Mouse (Mus musculus): ENCODE data around the gene Cass4. TPM values are rescaled to one million over a fixed set of nuclear protein-coding genes. Genes with fewer than 3 reads are reported as not detected.

Cass4 gene
- polyA plus RNA-seq (2012; ENCODE audit: insufficient read depth, insufficient read length, missing spikeins): 1.8 and 2.2 TPM in 2 replicates

DNA sequence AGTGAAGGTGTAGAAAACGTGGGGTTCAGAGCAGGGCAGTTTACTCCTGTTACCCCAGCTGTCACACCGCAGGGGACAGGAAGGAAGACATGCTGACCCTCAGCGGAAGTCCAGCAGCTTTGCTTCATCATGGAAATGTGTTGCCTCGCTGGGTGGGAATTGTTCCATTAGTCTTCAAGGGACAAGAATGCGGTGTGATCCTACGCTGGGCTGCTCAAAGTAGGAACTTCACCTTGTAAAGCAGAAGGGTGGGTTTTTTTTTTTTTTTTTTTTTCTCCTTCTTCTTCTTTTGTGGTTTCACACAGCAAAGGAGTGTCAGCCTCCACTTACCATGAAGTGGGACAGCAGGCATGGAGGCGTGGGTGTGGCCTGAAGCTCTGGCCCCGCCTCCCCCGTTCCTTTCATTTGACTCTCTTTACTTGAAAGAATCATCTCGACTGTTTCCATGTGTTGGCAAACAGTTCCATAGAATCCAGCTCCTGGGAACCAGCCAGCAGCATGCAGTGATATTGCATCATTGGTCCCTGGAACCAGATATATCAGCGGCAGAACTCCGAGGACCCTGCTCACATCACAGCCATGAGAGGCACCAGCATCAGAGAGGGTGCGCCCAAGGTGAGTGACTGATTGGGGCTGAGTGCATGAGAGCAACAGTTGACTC is at the start of gene Cass4:
Gene Cass4, plus strand, starts transcription at position 404 of the 661 bp plus-strand sequence.
- no peak for TF ChIP-seq POLR2A (IDR thresholded peaks at IDR 0.05; ENCODE audit: borderline replicate concordance, low read depth, low read length)
- no peak for TF ChIP-seq CTCF (IDR thresholded peaks at IDR 0.05; ENCODE audit: low read depth, low read length)
- peak within 1 kb of the TSS; percentile 39 for H3K27ac ChIP-seq (ENCODE audit: insufficient read depth, low read depth, low read length)
- H3K4me3 ChIP-seq (ENCODE audit: insufficient read depth, low read length): peak within 1 kb of the TSS; percentile 48
- H3K4me1 ChIP-seq (ENCODE audit: control insufficient read depth, insufficient read depth, low read length): peaks cover 46% of the 10 kb centered on the region

DNA sequence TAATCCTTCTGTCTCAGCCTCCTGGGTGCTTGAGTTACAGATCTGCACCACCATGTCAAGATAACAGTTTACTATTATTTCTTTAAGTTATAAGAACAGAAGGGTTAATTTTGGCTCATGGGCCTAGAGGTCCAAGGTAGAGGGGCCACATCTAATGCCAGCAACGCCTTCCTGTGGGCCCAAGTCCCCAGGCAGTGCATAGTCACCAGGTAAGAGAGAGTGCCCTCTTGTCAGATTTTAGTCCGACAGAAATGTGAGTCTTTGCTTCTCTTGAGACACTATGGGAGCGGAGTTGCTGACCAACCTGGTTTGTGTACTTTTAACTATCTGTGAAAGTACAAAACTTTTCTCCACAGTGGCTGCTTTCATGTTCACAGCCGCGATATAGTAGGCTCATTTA is 48.9 kb upstream of the Cass4 start:
- Histone ChIP-seq H3K27ac (ENCODE audit: insufficient read depth, low read depth, low read length) (no peak overlapping the region), H3K4me3 (ENCODE audit: insufficient read depth, low read length) (no peak overlapping the region), H3K4me1 (ENCODE audit: control insufficient read depth, insufficient read depth, low read length) (peaks cover 3% of the 10 kb centered on the region; the same call in 1 of the 2 replicates)
- no peak for TF ChIP-seq POLR2A (IDR thresholded peaks at IDR 0.05; ENCODE audit: borderline replicate concordance, low read depth, low read length)
- TF ChIP-seq CTCF (IDR thresholded peaks at IDR 0.05; ENCODE audit: low read depth, low read length): no peak

DNA sequence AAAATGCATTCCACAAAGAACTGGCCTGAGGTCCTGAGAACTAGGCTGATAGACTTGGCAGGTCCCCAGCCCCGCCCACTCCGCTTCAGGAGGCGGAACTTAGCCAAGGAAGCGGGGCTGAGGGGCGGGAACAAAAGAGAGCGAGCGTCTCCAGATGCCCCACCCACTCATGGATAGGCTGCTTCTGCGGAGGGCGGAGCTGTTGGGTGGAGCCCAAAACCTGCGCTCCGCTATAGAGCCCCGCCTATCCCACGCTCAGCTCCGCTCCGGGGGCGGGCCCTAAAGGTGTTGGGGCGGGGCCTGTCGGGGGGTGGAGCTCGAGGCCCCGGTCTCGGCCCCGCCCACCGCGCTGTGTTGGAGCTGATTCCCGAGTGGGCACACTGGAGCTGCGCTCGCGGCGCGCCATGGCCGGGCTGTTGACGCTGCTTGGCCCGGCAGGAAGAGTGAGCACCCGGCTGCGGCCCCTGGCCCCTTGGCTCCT is 48.3 kb upstream of the Cass4 start, which contains the start of gene Fam210b:
Gene Fam210b, plus strand, starts transcription at position 308 of the 481 bp plus-strand sequence.
- peak within 1 kb of the TSS; percentile 94 for H3K4me3 ChIP-seq (ENCODE audit: insufficient read depth, low read length)
- H3K4me1 ChIP-seq (ENCODE audit: control insufficient read depth, insufficient read depth, low read length): peaks cover 3% of the 10 kb centered on the region; the same call in 1 of the 2 replicates
- TF ChIP-seq POLR2A (IDR thresholded peaks at IDR 0.05; ENCODE audit: borderline replicate concordance, low read depth, low read length) (no peak), CTCF (IDR thresholded peaks at IDR 0.05; ENCODE audit: low read depth, low read length) (no peak)
- H3K27ac ChIP-seq (ENCODE audit: insufficient read depth, low read depth, low read length): no peak within 1 kb of the TSS

DNA sequence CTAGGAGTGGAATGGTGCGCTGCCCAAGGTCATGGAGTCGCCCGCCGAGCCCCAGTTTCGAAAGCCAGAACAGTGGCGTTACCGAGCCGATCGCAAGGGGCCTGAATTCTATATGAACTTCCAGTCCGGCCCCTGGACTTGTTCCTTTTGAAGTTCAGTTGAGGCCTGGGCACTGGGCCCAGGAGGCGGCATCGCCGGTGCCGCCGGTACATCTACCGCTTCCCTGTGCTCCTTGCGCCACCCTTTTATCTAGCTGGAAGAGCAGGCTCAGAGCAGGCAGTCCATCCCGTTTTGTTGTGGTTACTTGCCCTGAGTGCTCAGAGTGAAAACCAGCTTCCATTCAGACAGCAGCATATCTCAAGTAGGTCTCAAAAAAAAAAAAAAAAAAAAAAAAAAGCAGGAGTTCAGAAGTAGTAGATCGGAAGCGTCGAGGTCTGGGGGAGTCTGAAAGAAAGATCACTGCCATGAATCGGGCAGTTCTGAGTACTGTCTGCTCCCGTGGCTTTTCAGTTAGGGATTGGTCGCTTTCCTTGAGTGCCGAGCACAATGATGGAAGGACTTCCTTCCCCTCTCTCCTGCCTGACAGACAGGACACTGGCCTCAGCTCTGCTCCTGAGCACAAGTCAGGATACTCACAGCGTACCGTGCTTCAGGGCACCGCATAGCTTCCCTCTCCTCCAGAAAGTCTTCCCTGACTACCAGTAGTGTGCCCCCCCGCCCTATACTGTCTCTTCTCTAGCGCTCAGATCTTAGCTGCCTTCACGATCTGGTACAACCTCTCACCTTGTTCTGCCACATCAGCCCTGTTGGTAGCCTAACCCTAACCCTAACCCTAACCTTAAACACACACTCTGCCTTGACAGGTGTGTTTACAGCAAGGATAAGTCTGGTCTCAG is 47.3 kb upstream of the Cass4 start:
- H3K27ac ChIP-seq (ENCODE audit: insufficient read depth, low read depth, low read length): no peak overlapping the region
- TF ChIP-seq CTCF (IDR thresholded peaks at IDR 0.05; ENCODE audit: low read depth, low read length) (no peak), POLR2A (IDR thresholded peaks at IDR 0.05; ENCODE audit: borderline replicate concordance, low read depth, low read length) (no peak)
- H3K4me3 ChIP-seq (ENCODE audit: insufficient read depth, low read length): peak overlapping the region; percentile 94
- peaks cover 3% of the 10 kb centered on the region; the same call in 1 of the 2 replicates for H3K4me1 ChIP-seq (ENCODE audit: control insufficient read depth, insufficient read depth, low read length)

DNA sequence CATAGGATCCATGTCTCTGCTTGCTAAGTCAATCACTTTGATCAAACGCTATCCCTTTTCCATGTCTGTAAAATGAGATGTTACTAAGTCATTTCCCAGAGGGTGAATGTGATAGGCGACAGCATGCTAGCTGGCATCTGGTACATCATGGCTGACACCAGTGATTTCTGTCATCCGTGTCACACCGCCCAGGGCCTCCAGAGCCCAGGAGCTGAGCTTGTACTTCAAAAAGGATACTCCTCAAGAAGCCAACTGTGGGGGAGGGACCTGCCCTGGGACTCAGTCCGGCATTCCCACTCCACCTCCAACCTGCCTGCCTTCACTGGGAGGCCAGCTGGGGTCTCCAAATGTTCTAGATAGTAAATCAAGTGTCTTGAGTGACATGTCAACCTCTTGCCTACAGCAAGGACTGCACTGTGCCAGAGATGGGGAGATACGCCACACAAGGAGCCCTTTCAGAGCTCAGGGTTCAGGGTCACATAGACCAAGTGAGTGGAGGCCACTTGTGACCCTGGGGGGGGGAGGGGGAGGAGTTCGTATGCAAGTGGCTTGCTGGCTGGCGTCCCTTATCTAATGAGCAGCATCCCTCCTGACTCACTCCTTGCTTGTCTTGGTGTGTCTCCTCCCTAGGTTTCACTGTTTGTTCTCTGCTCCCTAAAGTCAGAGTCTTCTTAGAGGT is 46.5 kb upstream of the Cass4 start:
- Histone ChIP-seq H3K27ac (ENCODE audit: insufficient read depth, low read depth, low read length) (no peak overlapping the region), H3K4me3 (ENCODE audit: insufficient read depth, low read length) (no peak overlapping the region), H3K4me1 (ENCODE audit: control insufficient read depth, insufficient read depth, low read length) (peaks cover 3% of the 10 kb centered on the region; the same call in 1 of the 2 replicates)
- TF ChIP-seq POLR2A (IDR thresholded peaks at IDR 0.05; ENCODE audit: borderline replicate concordance, low read depth, low read length) (no peak), CTCF (IDR thresholded peaks at IDR 0.05; ENCODE audit: low read depth, low read length) (no peak)

DNA sequence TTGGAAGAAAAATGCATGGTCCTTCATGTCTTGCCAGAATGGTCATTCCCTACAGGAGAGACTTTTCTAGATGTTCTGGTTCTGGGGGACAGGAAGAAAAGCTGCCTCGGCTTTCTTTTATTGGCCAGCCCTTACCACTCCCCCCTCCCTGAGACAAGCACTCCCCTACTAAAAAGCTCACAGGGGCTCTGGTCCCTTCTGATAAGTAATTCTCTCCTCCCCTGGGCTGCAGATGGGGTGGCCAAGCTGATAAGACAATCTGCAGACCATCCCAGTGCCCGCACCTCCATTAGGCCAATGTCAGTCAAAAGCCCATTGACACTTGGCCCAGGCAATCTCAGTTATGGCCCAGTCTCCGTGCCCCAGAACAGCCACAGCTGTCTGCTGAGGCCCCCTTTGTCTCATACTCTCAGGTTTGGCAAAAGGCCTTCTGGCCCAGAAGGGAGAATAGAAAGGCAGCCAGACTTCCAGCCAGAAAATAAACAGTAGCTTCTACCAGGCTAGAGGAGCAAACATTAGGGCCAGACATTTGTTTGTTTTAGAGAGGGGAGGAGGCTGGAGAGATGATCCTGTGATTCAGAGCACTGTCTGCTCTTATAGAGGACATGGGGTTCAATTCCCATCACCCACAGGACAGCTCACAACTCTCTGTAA is 45.2 kb upstream of the Cass4 start:
- peaks cover 3% of the 10 kb centered on the region; the same call in 1 of the 2 replicates for H3K4me1 ChIP-seq (ENCODE audit: control insufficient read depth, insufficient read depth, low read length)
- no peak overlapping the region for H3K27ac ChIP-seq (ENCODE audit: insufficient read depth, low read depth, low read length)
- no peak for TF ChIP-seq CTCF (IDR thresholded peaks at IDR 0.05; ENCODE audit: low read depth, low read length)
- TF ChIP-seq POLR2A (IDR thresholded peaks at IDR 0.05; ENCODE audit: borderline replicate concordance, low read depth, low read length): no peak
- H3K4me3 ChIP-seq (ENCODE audit: insufficient read depth, low read length): no peak overlapping the region

DNA sequence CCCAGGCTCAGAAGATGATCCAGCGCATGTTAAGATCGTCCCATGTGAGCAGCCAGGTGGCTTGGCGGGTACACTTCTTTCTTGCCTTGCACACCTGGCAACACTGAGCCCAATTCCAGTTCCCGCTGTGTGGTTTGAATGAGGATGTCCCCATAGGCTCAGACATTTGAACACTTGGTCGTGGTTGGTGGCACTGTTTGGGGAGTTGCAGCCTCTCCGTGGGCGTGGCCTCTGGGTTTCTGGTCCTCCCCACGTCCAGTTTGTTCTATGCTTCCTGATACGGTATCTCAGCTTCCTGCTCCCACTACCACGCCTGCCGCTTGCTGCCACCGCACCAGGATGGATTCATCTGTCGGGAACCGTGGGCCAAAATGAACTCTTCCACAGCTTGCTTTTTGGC is 43.8 kb upstream of the Cass4 start:
- no peak for TF ChIP-seq POLR2A (IDR thresholded peaks at IDR 0.05; ENCODE audit: borderline replicate concordance, low read depth, low read length)
- no peak for TF ChIP-seq CTCF (IDR thresholded peaks at IDR 0.05; ENCODE audit: low read depth, low read length)
- no peak overlapping the region for H3K4me3 ChIP-seq (ENCODE audit: insufficient read depth, low read length)
- peaks cover under 1% of the 10 kb centered on the region; the same call in 1 of the 2 replicates for H3K4me1 ChIP-seq (ENCODE audit: control insufficient read depth, insufficient read depth, low read length)
- H3K27ac ChIP-seq (ENCODE audit: insufficient read depth, low read depth, low read length): no peak overlapping the region

DNA sequence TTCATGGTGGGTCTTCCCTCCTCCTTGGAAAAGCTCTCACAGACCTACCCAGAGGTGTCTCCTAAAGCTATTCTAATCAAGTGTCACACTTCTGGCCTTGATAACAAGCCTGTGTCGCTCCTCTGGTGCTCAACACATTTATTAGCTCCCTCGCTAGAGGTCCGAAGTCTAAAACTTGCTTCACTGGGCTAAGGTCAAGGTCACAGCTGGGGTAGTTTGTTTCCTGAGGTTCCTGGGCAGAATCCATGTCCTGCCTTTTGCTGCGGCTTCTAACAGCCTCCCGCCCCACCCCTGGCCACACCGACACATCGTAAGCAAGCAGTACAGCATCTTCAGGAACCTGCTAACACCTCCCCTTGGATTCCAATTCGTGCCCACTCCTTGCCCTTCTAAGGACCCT is 42.8 kb upstream of the Cass4 start:
- TF ChIP-seq CTCF (IDR thresholded peaks at IDR 0.05; ENCODE audit: low read depth, low read length): no peak
- no peak for TF ChIP-seq POLR2A (IDR thresholded peaks at IDR 0.05; ENCODE audit: borderline replicate concordance, low read depth, low read length)
- H3K27ac ChIP-seq (ENCODE audit: insufficient read depth, low read depth, low read length): no peak overlapping the region
- no peaks in the 10 kb centered on the region for H3K4me1 ChIP-seq (ENCODE audit: control insufficient read depth, insufficient read depth, low read length)
- no peak overlapping the region for H3K4me3 ChIP-seq (ENCODE audit: insufficient read depth, low read length)

DNA sequence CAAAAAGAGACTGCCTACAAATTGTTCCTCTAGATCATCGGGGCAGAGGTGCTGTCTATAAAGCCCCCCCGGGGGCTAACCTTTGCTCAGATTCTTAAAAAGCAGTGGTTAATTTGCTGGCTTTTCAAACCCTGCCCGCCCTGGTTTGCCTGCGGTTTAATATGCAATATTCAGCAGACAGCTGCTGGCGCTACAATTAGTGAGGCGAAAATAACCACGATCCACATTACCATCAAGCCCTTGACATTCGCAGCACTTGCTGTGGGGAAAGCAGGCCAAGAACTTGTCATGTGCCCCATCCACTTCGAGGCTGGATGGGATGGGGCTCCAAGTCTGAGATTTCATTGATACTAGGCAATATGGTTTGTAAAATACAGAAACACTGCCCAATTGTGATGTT is 40.4 kb upstream of the Cass4 start:
- Histone ChIP-seq H3K27ac (ENCODE audit: insufficient read depth, low read depth, low read length) (no peak overlapping the region), H3K4me1 (ENCODE audit: control insufficient read depth, insufficient read depth, low read length) (no peaks in the 10 kb centered on the region), H3K4me3 (ENCODE audit: insufficient read depth, low read length) (no peak overlapping the region)
- no peak for TF ChIP-seq POLR2A (IDR thresholded peaks at IDR 0.05; ENCODE audit: borderline replicate concordance, low read depth, low read length)
- TF ChIP-seq CTCF (IDR thresholded peaks at IDR 0.05; ENCODE audit: low read depth, low read length): no peak

Data from bone marrow macrophage, adult 2 months (primary cell).